Mouse (Mus musculus) left cerebral cortex, adult 2 months (tissue): ENCODE measurements at regions not wholly inside any gene's neighbourhood (a gene's known extent, or its start where the extent isn't known, plus 50 kb on each side); places are given as distances from the start of the nearest gene placed in this dataset.

Experiments used
- DNase-seq, 2 experiments: peaks; one replicate each; pipeline ENCODE4 v3.0.0; 2021 to 2022; ENCODE audit warnings: low spot score in 2 of 2, mixed read lengths in 1 of 2; ENCODE audit errors: extremely low spot score in 1 of 2
- H3K27ac ChIP-seq: fragments of 200-600 bp; 2 replicates; pipeline ENCODE4 v1.8.1; 2022
- H3K4me3 ChIP-seq: fragments of 200-600 bp; 2 replicates; pipeline ENCODE4 v1.8.1; 2022
- CTCF ChIP-seq: fragments of 200-600 bp; IDR thresholded peaks from 2 replicates; pipeline ENCODE4 v1.8.1; 2022; ENCODE audit warnings: antibody characterized with exemption, mild to moderate bottlenecking, moderate library complexity
- intact Hi-C: fragments of 180-260 bp; cut with DNase I; formaldehyde crosslinking; loops from one replicate; pipeline ENCODE4 v1.15.1; 2025

DNA sequence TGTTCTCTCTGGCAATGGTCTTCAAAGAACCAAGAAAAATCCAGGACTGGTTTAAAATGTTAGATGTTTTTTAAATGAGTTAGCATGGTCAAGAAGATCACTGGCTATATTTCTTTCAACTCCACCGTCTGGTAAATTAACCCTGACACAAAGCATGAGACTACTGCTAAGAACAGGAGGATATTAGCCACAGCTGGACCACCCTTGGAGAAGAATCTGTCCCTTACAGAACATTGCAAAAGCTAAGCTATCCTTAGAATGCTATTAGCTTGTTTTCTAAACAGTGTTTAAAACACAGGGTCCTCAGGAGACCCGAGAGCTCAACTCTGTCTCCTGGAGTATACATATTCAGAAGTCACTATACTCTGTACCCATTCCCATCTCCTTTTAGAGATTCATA lies 644.9 kb downstream of the Actr3 start:
- TF ChIP-seq CTCF, result no peak
- intact Hi-C loops, result no loop called here
- Histone ChIP-seq H3K27ac (peak overlapping the region; percentile 36; the same call in 1 of the 2 replicates), H3K4me3 (no peak overlapping the region)
- no peak for DNase-seq

DNA sequence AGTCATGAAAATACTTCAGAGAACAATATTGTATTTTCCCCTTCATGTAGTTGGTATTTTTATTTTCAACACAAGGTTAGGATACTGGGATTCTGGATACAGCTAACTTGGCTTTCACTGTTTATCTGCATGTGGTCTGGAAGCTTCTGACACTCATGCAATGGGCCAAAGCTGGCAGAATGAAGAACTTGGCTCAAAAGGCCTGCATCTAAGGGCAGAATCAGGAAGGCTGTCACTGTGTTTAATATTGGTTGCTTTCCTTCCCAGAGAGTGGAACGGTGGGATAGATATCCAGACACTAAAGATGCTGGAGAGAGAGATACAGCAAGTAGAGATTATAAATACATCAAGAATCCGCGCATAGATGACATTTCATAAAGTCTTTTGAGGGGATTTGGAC lies 645.4 kb downstream of the Actr3 start:
- Histone ChIP-seq H3K4me3 (no peak overlapping the region), H3K27ac (peak overlapping the region; percentile 36; the same call in 1 of the 2 replicates)
- TF ChIP-seq CTCF, result no peak
- DNase-seq, result no peak
- intact Hi-C loops, result no loop called here

DNA sequence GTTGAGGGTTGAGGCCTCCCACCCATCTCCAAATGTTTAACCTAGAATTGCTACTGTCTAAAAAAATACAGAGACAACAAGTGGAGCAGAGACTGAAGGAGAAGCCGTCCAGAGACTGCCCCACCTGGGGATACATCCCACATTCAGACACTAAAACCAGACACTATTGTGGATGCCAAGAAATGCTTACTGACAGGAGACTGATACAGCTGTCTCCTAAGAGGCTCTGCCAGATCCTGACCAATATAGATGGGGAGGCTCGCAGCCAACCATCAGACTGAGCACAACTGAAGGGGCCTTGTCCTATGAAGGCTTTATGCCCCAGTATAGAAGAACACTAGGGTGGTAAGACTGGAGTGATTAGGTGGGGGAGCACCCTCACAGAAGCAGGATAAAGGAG lies 652.5 kb downstream of the Actr3 start:
- DNase-seq, result no peak
- intact Hi-C loops, result no loop called here

DNA sequence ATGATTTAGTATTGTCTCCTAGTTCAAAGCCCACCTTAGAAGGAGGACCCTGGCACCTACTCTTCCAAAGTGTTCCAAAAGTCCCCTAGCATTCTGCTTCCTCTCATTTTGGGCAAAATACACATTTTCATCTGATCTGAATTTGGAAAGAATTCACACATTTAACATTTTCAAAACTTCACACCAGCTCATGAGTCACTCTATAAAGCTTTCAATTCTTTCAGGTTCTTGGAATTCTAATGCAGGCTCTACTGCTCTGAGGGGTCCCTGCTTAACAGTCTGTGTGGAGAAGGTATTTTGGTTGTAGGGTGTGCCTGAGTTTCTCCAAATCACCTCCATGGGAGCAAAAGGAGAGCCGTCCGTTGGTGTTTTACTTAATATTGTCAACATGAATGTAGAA lies 657.8 kb downstream of the Actr3 start:
- no peak for DNase-seq
- no peak for TF ChIP-seq CTCF
- H3K27ac ChIP-seq, result peak overlapping the region; percentile 64
- intact Hi-C loops, result no loop called here
- no peak overlapping the region for H3K4me3 ChIP-seq

More for the DNA sequence above, 652.5 kb downstream of the Actr3 start:
- no peak for TF ChIP-seq CTCF
- no peak overlapping the region for H3K4me3 ChIP-seq
- H3K27ac ChIP-seq, result no peak overlapping the region

- no peak for DNase-seq
- TF ChIP-seq CTCF, result no peak
- intact Hi-C loops, result no loop called here
- no peak overlapping the region for H3K27ac ChIP-seq
- no peak overlapping the region for H3K4me3 ChIP-seq
Observed at GRCm38 (mm10) chr1:124756721-124757120, 678.8 kb downstream of the Actr3 start.

DNA sequence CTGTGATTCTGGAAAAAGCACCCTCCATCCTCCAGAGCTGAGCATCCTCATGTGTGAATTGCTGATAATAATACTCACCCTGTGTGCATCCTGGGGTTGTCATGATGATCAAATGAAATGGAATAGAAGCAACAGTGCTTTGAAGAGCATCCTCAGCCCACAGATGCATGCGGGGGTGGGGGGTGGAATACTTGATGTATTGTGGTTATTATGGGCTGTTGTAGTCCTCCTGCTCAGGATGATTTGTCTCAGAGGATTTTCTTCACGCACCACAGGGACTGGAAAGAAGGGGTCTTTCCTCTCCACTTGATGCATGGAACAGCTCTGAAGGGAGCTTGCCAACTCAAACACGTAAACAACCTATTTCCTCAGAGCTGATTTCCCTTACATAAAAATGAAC lies 694.4 kb upstream of the Dpp10 start:
- Histone ChIP-seq H3K27ac (0 out of 2 replicates have a peak overlapping the region, but pooled peaks have one; percentile 5), H3K4me3 (no peak overlapping the region)
- intact Hi-C loops, result no loop called here
- no peak for TF ChIP-seq CTCF
- DNase-seq, result no peak

- Histone ChIP-seq H3K27ac (no peak overlapping the region), H3K4me3 (no peak overlapping the region)
- intact Hi-C loops, result no loop called here
- DNase-seq, result no peak
- no peak for TF ChIP-seq CTCF
Observed at GRCm38 (mm10) chr1:124730364-124730763, 685.0 kb upstream of the Dpp10 start.

DNA sequence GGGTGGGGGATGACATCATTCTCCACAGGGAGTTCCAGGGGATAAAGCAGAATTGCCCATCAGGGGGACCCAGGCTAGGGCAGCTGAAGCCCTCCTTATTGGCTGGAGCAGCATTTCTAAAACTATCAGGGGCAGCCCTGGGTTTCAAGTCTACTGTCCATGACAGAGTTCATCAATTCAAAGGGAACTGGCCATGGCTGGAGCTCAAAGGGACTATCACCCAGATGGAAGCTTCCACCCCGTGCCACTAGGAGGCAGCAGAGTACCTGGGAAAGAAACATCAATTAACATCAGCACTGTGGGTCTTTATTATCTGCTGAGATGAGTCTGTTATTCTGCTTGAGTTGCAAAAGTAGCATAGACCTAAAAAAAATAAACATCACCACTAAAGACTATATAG lies 672.7 kb upstream of the Dpp10 start:
- intact Hi-C loops, result loop anchor here (1.0 to 10.0 kb wide), 3 partner anchors 127 to 653 kb away; no protein-coding TSS in a partner anchor
- Histone ChIP-seq H3K27ac (no peak overlapping the region), H3K4me3 (no peak overlapping the region)
- peak; percentile 87 for TF ChIP-seq CTCF
- DNase-seq, result peak; percentile 69 to 81

- H3K4me3 ChIP-seq, result no peak overlapping the region
- DNase-seq, result peak in 1 of 2 experiments; percentile 25
- intact Hi-C loops, result no loop called here
- peak overlapping the region; percentile 69 for H3K27ac ChIP-seq
- no peak for TF ChIP-seq CTCF
Observed at GRCm38 (mm10) chr1:124706246-124706645, 660.9 kb upstream of the Dpp10 start.

DNA sequence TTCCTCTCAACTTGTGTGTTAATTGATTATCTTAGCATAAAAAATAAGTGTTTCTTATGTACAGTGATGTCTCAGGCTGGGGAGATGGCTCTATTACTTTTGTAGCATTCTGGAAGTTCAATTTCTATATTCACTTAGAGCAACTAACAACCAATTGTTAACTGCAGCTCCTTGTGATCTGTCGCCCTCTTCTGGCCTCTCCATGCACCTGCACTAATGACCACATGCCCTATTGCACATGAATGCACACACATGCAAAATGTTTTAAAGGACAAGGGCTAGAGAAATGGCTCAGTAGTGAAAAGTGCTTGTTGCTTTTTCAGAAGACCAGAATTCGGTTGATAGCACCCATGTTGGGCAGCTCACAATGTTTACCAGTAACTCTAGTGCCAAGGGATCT lies 629.1 kb upstream of the Dpp10 start:
- TF ChIP-seq CTCF, result peak; percentile 42
- DNase-seq, result no peak
- H3K4me3 ChIP-seq, result no peak overlapping the region
- H3K27ac ChIP-seq, result no peak overlapping the region
- intact Hi-C loops, result no loop called here

DNA sequence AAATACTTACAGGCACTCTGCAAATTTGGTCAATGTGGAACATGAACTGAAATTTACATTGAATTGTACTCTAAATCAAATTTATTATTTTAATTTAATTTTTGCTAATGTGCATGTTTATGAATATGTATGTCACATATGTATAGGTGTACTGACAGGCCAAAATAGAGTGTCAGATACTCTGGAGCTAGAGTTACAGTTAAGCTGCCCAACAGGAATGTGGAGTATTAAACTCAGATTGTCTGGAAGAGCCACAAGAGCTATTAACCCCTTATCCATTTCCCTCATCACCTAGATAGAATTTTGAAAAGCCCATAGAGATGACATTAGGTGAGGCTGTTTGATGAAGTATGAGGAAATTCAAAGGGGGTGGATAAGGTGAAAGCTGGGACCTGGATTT lies 607.5 kb upstream of the Dpp10 start:
- Histone ChIP-seq H3K27ac (no peak overlapping the region), H3K4me3 (no peak overlapping the region)
- intact Hi-C loops, result no loop called here
- TF ChIP-seq CTCF, result no peak
- no peak for DNase-seq

DNA sequence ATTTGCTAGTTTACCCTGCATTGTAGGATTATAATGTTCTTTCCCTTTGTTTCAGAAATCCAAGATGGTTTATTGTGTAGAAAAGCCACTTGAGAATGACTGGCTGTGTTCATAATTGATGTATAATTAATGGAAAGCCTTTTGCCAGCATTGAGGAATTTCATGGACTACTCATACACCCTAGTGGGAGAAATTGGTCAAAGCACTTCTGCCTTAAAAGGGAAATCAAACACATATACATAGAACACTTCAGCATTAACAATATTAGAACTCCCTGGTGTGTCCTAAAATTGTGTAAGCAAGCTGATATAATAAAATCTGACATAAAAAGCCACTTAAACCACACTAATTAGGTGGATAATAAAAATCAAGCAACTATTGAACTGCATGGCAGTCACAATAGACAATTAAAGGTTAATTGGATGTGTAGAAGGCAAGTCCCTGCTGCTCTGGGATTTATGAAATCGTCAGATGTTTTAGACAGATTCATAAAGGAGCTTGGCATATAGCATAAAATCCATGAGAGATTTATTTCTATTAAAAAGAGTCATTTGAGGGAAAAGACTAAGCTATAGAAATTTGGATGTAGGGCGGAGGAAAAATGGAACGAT lies 607.0 kb upstream of the Dpp10 start:
- TF ChIP-seq CTCF, result peak; percentile 55
- Histone ChIP-seq H3K4me3 (no peak overlapping the region), H3K27ac (no peak overlapping the region)
- DNase-seq, result no peak
- intact Hi-C loops, result no loop called here

DNA sequence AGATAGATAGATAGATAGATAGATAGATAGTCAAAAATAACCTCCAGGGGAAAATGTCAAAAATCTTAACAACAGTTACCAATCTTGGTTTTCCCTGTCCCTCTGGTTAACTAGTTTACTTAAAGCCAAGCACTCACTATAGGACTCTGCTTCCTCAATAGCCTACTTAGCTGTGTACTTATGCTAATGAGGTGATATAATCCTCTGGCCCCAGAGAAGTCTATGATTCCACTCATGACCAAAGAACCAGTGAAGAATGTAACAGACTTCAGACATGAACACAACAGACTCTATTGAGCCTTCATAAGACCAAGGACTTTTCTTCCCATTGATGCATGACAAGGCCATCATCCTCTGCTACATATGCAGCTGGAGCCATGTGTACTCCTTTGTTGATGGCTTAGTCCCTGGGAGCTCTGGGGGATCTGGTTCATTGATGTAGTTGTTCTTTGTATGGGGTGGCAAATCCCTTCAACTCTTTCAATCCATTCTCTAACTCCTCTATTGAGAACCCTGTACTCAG lies 589.9 kb upstream of the Dpp10 start:
- intact Hi-C loops, result no loop called here
- no peak for DNase-seq
- no peak overlapping the region for H3K4me3 ChIP-seq
- no peak for TF ChIP-seq CTCF
- H3K27ac ChIP-seq, result no peak overlapping the region
